Mouse (Mus musculus): Measurements from ENCODE around the gene Slc48a1.

Gene Slc48a1

DNA sequence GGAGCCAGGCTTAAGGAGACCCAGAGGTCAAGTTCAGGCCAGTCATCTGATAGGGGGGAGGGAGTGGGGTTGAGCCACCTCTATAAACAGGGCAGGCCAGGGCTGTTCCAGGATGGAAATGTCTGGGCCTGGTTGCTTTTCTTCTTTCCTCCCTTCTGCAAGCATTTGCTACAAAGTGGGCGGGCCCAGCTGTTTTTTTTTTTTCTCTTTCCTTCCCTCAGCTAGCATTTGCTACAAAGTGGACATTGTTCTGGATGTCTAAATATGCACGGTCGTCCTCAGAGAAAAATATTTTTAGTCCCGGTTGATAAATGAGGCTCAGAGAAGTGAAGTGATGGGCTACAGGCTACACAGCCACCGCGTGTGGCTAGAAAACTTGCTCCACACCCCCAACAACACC, 23.8 kb upstream of the Slc48a1 start:
- no peak for DNase-seq (ENCODE audit: low spot score)

DNA sequence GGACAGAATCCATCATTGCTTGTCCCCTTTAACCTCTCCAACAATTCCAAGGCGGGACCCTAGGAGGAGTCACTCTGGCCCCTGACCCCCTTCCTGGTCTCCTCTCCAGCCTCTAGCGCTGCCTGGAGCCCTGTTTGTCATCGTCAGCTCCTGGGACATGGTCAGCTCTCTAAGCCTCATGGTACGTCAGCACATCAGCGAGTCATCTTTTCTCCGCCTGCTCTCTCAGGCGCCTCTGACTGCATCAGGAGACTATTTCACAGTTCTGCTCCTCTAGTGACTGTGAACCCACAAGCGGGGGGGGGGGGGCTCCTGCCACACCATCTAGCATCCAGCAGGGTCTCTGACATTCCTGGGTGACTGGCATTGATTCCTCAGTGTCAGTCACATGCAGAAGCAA, 23.0 kb upstream of the Slc48a1 start:
- DNase-seq (ENCODE audit: low spot score): no peak

DNA sequence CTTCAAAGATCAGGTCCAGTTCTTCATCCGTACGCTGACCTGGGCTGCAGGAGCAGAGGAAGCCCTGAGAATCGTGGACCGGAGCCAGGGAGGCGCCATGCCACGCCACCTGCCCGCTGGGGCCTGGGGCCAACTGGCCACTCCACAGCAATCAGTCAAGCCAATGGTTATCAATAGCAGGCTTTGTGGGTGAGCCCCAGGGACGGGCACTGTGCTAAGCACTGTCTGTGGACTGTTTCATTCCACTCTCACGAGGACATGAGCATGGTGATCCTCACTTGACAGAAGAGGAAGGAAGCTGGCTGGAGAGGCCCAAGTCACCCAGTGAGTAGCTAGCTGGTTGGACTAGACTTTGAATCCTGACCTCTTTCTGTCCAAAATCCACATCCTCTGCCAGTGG, 18.3 kb upstream of the Slc48a1 start:
- DNase-seq (ENCODE audit: low spot score): no peak

DNA sequence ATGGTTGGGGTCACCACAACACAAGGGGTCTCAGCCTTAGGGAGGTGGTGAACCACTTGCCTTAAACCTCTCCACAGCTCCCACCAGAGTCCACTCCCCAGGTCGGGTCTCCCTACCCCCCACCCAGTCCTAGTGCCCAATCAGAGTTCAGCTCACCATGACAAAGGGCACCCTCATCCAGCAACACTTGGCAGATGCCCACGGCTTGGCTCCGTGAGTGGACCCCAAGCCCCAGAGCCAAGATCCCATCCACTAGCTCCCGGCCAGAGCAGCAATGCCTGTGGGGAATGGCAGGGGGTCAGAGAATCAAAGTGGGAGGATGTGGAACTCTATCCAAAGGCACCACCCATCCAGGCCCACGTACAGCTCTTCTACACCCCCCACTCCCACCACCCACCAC, 17.4 kb upstream of the Slc48a1 start:
- no peak for DNase-seq (ENCODE audit: low spot score)

DNA sequence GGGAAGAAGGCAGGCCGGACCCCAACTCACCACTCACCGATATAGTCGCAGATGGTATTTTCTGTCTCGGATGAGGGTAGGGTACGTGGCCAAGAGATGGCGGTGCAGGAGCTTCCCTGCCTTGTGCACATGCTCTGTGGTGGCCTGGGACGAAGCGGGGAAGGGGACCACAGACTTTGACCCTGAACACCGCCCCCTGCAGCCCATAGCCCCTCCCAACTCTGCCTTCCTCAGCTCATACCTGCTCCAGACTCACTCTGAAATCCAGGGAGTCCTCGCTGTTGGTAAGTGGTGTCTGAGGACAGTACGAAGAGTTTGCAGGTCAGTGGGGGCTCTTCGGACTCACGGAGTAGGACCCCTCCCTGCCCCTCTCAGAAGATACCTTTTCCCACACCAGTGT, 16.9 kb upstream of the Slc48a1 start:
- no peak for DNase-seq (ENCODE audit: low spot score)

DNA sequence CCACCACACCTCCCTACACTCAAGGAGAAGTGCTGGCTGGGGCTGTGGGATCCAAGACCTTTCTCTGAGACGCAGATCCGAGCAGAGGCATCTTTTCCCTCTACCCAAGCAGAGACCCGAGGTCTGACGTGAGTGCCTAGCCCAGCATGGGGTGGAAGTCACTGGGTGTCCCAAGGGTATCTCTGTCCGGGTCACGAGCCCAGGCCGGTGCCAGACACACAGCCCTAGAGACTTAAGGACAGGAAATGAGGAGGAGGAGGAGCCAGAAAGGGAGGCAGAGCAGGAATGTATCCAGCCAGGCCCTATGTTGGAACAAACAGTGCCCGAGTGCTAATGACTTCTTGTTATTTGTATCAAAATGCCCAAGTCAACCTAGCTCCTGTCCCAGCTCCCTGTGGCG, 15.6 kb upstream of the Slc48a1 start:
- DNase-seq (ENCODE audit: low spot score): peak; percentile 88

DNA sequence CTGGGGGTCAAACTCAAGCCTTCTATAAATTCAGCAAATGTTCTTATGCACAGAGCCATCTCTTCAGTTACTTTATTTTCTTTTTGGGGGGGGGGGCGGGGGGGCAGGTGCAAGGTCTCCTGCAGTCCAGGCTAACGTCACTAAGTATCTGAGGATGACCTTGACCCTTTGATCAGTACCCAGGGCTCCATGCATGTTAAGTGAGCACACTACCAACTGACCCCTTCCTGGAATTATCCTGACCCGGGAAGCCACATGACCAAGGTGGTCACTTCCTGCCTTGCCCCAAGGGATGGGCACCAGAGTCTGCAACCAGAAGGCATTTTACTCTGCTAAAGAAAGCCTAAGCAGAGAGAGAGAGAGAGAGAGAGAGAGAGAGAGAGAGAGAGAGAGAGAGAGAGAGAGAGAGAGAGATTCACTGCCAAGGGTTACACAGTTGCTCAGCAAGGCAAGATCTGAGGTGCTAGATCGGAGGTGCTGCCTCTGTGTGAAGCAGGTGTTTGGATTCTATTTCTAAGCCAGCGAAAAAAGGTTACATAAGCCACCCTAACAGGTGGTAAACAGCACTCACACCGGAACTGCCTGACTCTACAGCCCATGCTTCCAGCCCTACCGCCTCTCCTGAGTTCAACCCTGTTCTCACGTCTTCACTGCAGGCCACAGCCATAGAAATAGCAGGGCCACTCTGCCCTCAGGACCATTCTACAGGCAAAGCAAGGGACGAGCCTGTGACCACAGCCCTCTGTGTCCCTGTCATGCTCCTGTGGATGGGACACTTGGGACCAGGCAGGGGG, 14.9 kb upstream of the Slc48a1 start:
- no peak for DNase-seq (ENCODE audit: low spot score)

DNA sequence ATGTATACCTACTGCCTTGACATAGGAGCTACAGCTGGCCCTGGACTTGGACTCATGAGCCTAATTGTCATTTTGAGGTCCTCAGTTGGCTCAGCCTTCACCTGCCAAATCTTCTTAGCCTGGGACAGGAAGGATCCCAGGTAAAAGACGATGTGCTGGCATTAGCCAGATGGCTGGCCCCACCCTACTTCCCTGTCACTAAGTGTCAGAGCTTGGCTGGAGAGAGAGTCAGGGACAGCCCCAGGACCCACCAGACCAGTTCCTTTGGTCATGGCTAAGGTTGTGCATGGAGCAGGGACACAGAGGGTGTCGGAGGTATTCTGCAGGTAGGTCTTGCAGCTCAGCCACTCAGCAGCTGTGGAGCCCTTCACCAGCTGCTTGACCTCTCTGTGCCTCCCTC, 13.8 kb upstream of the Slc48a1 start:
- DNase-seq (ENCODE audit: low spot score): no peak

DNA sequence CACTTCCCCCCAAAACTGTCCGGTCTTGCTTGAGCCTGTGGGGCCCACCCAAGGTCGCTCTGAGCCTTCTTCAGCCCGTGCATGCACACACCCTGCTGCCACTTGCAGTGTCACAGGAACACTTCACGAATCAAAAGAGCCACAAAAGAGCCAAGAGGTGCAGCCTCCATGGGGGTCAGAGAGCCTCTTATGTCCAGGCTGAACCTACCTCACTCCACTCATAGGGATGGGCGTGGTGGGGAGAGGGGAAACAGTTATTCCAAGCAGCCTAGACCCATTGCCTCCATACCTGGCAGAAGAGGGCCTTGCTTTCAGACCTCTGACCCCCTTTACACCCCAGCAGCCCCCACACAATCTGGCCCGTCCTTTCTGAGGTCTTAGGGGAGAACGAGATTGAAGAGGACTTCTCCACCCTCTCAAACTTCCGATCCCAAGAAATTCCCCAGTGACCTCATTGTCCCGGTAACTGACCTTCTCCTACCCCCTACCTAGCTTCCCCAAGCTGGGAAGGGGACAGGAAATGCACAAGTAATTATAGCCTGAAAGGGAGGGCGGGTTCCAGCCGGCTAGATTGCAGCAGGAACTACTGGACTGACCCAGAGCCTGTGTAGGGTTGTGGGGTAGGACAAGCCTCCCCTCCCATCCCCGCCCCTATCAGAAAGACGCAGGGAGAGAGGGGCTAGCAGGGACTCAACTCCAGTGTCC, 13.1 kb upstream of the Slc48a1 start:
- peak; percentile 68 for DNase-seq (ENCODE audit: low spot score)

DNA sequence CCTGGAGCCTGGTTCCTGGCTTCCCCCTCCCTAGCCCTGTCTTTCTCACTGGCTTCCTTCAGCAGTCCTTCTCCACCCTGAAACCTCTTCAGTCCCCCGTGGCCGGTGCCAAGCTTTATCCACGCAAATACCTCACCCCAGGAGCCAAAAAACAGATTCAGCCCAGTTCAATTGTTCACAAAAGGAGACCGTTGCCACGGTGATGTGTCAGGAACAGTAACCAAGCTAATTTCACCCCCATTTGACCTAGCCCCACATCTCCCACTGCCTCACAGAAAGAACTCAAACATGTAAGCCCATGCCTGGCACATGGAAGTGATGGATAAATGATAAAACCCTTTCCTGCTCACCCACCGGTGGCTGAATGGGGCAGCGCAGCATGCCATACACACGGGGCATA, 12.1 kb upstream of the Slc48a1 start:
- no peak for DNase-seq (ENCODE audit: low spot score)

DNA sequence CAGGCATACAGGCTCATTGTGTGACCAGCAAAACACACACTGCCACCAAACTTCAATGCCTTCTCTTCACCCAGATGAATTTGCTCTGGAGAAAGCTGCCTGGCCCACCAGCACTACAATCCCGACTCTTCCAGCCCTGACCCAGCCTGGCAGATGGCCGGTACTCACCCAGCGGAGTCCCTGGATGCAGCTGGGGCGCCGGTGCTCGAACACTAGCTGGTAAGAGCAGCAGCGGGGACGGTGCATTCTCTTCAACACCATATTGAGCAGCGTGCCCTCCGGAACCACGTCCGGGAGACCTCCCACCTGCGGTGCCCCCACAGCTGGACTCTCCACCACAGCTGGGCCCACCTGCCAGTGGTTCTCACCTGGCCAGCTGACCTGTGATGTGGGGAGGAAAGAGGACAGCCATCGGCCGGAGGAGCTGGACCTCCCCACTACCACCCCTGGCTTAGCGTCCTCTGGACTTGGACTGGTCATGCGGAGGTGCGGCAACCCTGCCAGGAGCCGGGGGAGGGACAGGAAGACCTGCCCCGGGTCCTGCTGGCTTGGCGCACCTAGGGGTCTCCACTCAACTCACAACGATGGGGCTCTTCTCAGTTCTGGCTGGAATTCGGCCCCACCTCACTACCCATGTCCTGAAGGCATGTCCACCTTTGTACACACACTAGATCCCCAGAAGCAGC, 11.6 kb upstream of the Slc48a1 start:
- no peak for DNase-seq (ENCODE audit: low spot score)

DNA sequence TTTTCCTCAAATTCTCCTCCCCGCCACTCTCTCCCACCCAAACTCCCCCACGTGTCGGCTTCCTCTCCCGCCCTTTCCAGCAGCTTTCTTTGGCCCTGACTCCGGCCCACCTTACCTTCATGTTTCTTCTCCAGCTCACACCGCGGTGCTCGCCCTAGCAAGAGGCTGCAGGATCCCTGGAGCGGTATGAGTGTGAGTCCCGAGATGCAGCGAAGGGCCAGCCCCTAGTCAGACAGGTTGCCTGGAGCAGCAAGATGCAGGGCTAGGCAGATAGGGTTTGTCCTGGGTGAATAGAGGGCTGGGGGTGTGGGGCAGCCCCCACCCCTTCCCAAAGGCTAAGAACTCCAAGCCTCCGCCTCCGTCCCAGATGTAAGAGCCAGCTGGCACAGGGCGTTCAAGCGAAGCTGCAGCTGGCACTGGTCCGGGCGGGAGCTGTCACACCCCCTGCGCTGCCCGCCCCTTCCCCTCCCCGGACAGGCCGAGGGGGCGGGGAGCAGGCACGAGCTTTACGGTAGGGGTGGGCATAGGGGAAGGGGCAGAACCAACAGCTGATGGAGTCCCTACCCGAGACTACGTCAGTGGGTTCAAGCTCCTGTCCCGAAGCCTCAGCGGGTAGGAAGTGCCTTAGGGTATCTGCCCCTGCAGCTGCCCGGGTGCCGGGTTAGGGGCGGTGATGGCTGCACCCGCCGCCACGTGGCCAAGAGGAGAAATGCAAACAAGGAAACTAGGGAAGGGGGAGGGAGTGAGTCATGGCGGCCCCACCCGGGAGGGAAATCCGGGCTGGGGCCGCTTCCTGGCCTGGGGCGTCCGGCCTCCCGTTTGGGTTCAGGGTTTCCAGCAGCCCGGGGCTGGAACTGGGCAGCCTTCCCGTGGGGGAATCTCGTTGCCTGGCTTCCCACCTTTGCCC, 10.8 kb upstream of the Slc48a1 start, which contains the start of gene Rapgef3:
Rapgef3 (minus strand) TSS at position 693 of the 907 bp plus-strand sequence.
- peak; percentile 93 for DNase-seq (ENCODE audit: low spot score)

DNA sequence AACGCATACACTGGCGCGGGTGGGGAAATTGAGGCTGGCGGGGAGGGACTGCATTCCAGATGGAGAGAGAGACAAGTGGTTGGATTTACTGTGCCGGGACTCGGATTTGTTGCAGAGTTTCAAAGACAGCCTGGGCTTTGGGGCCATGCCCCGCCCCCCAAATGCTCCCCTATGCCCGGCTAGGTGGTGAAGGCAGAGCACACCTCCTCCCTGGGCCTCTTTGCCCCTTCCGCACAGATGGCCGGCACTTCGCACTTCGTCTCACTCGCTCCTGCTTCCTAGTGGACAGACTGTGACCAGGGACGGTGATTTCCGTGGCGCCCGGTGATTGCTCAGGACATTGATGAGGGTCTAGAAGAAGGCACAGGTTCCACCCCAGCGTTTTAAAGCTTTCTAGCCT, 10.1 kb upstream of the Slc48a1 start:
- DNase-seq (ENCODE audit: low spot score): peak; percentile 61

DNA sequence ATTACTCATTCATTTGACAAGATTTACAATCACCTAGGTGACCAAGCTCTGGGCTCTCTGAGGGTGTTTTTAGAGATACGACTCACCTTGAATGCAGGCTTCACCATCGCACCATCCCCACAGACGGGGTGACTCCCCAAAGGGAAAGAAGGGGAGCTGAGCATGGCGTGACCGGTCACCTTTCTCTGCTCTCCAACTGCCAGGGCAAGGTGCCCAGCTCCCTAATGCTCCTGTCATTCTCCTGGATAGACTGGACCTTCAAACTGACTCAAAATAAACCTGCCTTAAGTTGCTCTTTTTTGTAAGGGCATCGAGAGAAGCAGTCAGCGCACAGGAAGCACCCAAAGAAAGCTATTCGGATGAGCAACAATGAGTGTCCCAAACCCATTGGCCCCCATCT, 8.0 kb upstream of the Slc48a1 start:
- no peak for DNase-seq (ENCODE audit: low spot score)

DNA sequence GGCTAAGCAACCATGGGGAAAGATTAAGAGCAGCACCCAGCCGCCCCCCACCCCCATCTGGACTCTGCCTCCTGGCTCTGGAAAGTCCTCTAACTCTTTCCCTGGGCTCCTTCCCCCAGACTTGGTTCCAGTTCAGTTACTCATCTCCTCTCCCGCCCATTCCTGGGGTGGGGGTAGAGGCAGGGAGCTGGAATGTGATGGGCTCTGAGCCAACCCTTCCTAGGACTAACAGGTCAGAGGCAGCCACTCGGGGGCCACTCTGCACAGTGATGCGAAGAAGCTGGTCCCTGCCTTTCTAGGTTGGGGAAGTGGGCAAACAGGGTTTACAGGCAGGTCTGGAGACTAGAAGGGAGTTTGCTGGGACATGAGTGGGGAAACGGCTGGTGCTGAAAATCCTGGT, 5.2 kb upstream of the Slc48a1 start:
- DNase-seq (ENCODE audit: low spot score): peak; percentile 91

DNA sequence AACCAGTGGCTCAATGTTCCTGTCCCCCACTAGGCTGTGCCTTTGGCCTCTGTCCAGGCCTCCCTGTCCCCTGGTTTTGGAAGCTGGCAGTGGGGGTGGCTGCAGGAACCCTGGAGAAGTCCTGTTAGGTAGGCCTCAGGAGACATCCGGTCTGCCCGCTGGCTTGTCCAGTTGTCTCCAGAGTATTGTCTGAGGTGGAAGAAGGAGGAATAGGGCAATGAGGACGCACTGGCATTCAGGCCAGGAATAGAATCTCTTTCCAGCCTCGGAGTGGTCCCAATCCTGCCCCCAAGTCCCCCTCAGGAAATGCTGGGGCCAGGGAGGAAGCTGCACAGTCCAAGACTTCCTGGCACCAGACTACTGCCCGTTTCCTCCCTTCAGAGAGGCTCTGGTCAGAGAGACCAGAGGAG, 4.4 kb upstream of the Slc48a1 start:
- DNase-seq (ENCODE audit: low spot score): peak; percentile 65

DNA sequence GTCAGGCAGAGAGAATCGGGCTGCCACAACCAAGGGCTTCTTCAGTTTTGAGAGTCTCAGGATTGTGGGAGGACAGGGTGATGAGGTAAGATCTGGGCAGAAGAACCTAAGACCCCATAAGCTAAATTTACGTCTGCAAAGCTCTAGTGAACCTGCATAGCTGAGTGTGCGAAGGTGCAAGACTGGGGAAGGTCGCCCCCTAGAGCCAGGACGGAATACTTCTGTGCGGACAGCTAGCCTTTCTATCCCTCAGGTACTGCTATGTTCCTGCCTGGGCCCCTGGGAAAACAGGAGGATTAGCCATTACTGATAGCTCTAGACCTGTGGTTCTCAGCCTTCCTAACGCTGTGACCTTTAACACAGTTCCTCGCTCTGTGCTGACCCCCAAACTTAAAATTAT, 1.8 kb upstream of the Slc48a1 start:
- peak; percentile 86 for DNase-seq (ENCODE audit: low spot score)

DNA sequence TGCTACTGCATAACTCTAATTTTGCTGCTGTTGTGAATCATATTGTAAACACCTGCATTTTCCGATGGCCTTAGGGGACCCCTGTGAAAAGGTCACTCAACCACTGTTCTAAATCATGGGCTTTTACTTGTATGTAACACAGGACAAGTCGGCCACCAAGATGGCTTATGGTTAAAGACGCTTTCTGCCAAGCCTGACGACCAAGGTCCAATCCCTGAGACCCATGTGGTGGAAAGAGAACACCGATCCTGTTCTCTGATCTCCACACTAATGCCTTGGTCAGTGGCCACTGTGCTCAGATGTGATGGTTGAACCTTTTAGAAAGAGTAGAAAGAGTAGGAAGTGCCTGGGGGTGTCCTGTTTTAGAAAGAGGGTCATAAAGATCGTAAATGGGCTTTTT, 1.4 kb upstream of the Slc48a1 start:
- no peak for DNase-seq (ENCODE audit: low spot score)

DNA sequence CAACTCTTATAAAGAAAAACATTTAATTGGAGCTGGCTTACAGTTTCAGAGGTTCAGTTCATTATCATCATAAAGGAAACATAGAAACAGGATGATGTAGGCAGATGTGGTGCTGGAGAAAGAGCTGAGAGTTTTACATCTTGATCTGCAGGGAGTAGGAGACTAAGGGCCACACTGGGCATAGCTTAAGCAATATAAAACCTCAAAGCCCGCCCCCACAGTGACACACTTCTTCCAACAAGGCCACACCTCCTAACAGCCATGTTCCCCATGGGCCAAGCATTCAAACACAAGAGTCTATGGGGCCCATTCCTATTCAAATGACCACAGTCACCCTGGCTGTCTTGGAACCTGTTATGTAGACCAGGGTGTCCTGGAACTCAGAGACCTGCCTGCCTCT, 1.3 kb downstream of the Slc48a1 start:
- no peak for DNase-seq (ENCODE audit: low spot score)

DNA sequence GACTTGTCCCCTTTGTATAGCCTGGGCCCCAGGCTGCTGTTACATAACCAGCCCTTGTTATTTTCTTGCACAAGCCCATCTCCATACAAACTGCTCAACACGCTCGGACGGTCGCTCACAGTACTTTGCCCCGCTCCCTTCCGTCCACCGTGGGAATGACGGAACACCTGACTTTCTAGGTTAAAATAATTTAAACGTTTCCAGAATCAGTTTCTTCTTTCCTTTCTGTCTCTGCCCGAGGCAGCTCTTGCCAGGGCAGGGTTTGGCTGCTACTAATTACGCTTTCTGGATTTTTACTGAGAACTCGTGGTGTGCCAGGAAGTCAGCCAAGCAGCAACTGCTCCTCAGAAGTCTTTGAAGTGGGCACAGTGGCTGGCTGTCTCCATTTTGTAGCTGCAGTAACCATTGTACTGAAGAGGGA, 2.3 kb downstream of the Slc48a1 start:
- DNase-seq (ENCODE audit: low spot score): no peak

DNA sequence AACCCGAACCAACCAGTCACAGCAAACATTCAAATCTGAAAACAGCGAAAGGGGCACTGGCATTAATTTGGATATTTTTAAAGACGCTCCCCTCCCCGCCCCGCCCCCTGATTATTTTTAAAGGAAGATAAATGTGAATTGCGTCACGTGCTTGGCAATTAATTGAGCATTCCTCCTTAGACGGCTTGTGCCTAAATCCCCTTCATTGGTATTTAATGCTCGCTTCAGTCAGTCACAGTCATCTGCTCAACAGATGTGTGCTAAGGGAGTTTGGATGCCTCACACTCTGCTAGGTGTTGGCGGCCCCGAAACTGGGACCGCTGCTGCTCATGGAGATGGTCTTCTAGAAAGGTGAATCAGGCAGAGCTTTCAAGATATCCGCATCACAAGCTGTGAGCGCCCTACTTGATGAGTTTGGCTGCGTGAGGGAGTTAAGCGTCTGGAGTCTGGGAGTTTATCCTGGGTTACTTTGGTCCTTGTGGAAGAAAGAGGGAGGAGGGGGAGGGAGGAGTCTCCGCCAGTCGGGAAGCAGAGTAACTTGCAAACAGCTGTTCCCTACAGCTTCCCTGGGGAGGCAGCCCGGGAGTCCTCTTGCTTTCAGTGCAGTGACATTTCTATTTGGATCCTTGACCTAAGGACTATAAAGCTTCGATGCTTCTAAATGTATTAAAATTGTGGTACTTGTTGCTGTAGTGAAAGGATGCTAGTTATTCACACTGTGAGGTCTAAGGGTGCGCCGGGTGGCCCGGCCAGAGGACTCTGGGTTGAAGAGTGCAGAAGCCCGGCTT, 3.8 kb downstream of the Slc48a1 start:
- no peak for DNase-seq (ENCODE audit: low spot score)
